Mouse (Mus musculus) heart, postnatal 0 days (tissue): Measurements from ENCODE around the gene Mrps15.

Source experiments
- CTCF ChIP-seq: IDR thresholded peaks from 2 replicates; pipeline ENCODE4 v1.5.1; 2016; ENCODE audit warnings: antibody characterized with exemption, control low read depth, low read depth
- EP300 ChIP-seq: IDR thresholded peaks from 2 replicates; pipeline ENCODE4 v1.6.1; 2016; ENCODE audit warnings: antibody characterized with exemption, low read depth

DNA sequence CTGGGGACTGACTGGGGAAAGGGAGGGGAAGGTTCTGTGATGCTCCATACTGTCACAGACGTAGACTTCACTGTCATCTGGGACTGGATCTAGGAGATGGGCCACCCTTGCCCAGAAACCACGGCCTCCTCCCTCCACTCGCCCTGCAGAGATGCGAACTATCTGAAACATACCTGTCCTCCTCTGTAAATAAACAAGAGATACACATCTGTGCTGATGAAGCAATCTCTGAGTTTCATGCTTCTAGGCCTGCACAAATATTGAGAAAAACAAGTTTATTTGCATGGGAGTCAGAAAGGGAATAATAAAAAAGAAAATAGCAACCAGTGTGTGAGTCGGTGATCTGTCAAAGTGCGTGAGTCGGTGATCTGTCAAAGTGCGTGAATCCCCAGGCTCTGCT lies 45.1 kb downstream of the Mrps15 start:
- TF ChIP-seq EP300 (no peak), CTCF (no peak)
